Mouse (Mus musculus) frontal cortex, postnatal 36 days (tissue): ENCODE results near the gene Myt1l.

Source experiments
- DNase-seq, 2 experiments: peaks; one replicate each; pipeline ENCODE4 v3.0.0; 2022; ENCODE audit warnings: low spot score in 2 of 2

Gene Myt1l

DNA sequence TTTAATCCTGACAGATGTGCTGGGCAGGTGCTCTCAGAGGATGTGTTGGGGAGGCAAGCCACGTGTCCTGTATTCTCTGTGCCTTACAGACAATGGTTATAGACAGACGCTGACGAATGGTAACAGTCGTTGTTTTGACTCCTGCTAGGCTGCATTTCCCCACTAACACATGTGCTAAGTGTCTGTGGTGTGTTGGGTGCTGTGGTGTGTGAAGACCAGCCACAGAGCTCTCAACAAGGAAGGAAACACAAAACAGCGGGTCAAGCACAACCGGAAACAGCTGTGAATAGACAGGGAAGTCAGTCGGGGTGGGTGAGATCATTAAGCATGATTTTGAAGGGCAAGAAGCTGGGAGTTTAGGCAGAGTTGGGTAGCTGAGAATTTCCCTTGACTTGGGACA lies 41.1 kb downstream of the Myt1l start:
- no peak for DNase-seq

DNA sequence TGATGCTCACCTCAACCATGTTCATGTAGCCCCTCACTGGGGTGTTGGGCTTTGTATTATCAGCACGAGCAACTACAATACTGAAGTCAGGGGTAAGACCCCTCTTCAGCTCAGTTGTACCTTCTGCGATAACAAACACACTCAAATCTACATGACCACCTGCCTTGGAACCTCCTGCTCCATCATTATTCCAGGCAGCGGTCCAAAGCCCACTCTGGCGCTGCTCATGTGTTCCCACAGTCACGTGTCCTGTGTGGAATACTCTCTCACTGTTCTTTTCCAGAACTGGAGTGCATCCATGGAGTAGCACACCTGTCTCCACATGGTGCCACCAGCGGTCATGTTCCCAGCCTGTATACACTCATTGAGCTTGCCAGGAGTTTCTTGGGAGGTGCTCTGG lies 42.2 kb downstream of the Myt1l start:
- no peak for DNase-seq

DNA sequence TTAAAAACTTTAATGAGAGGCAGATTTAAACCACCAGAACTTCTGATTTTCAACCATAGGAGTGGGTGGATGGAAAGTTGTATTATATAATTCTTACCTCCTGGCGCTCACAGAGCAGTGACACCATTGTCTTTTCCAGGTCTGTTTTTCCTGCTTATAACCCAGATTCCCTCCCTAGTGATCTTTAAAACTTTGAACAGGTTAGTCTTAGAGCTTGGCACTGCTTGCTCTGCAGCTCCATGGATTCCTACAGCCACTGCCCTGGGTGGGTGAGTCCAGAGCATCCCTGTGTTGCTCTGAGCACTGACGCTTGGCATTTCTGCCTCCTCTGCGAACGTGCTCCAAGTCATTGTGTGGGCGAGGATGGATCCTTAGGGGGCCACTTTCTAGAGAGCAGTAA lies 43.4 kb downstream of the Myt1l start:
- no peak for DNase-seq

DNA sequence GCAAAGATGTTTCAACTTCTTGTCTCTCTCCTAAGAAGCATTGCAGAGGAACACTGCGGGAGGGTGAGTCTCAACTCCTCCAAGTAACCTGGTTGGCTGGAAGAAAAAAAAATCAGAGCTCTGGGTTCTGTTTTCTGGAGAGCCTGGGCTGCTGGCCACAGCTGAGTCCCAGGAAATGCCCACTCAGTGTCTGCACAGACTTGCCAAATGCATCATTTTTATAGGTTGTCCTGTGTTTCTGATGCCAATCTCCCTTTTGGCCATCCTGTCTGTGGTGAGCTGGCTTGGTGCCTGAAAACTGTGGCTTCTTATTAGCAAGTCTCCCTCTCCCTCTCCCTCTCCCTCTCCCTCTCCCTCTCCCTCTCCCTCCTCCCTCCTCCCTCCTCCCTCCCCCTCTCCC lies 65.6 kb downstream of the Myt1l start:
- peak; percentile 52 to 56 for DNase-seq

DNA sequence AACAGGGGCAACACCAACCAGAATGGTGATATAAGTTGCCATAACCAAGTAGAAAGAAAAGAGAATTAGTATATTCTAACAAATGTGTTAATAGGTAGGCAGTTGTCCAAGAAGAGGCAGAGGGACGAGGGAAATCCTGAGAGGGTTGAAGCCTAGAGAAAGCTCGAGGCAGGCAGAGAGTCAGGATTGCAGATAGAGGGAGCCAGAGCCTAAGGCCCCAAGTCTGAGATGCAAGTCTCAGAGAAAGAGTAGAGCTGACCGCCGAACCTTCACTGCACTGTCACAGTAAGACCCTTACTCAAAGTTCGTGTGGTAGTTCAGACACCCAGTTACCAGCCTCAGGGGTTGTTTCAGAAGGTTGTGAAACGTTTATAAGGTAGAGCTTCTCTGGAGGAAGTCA lies 71.7 kb downstream of the Myt1l start:
- peak in 1 of 2 experiments; percentile 22 for DNase-seq

DNA sequence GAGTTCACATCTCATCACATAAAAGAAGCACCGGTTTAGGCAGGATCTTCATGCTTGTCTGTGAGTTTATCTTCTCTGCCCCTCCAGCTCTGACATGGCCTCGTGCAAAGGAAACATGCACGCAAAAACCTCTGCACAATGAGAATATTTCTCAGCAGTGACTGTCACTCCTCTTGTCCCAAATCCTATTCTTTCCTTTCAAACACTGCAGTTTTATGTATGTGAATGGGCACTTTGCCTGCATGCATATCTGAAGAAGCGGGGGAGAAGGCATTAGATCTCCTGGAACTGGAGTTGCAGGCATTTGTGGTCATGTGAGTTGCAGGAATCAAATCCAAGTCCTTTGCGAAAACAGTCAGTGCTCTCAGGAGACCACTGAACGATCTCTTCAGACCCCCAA lies 73.0 kb downstream of the Myt1l start:
- no peak for DNase-seq

DNA sequence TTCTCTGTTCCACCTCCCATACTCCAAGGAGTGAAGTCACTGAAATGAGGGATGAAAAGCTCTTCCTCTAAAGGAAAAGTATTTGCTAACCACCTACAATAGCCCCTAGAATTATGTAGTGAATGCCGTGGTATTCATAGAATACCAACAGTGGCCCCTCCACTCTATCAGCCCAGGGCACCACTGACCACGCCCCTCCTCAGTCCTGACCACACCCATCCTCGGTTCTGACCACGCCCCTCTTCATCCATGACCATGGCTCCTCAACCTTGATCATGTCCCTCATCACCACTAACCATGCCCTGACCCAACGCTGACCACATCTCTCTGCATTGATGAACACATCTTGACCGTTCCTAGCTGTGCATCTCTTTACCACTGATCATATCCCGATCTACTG lies 76.5 kb downstream of the Myt1l start:
- no peak for DNase-seq

DNA sequence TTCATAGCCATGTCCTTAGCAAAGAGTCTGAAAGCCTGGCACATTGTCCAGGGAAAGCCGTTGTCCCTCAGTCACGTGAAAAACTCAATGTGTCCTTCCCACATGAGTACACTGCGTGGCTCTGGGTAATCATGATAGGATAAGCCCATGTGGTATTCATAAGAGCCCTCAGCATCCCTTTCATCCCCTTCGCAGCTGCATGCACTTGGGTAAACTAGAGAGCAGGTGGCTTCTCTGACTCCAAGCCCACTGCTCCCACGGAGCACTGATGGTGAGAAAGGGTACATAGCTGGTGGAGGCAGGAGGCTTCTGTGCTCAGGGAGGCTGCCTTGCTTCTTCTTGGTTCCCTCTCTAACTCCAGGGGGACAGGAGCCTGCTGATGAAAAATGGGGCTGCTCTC lies 76.9 kb downstream of the Myt1l start:
- DNase-seq: no peak

DNA sequence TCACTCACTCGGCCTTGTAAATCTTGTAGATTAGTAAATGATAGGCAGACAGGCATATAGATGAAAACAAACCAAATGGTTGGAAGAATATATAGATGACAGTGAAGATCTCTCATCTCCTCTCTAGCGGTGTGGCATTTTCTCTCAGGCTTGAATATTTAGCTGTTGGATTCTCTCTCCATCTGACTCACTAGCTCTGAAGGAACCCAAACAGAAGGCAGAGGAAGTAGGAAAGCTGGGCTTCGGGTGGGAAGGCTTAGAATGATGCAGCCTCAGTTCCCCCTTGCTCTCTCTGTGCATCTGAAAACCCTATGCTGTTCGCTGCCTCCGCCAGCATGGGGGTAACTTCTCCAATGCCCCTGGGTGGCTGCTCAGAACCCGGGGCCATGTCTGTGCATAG lies 78.0 kb downstream of the Myt1l start:
- DNase-seq: peak; percentile 44 to 45

DNA sequence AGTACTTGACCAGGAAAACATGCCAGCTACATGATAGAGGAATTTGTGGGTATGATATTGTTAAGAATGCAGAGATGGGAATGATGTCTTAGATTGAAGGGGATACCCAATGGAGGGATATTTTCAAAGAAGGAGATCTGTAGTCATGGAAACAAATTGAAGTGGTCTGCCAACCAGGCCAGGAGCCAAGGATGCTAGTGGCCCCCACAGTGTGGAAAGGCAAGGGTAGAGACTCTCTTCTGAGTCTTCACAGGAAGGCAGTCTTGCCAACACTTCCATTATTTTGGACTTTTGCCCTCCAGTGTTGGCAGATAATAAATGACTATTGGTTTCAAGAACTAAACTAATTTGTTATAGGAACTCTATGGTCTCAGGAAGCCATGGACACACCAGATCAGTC lies 89.6 kb downstream of the Myt1l start:
- DNase-seq: no peak

DNA sequence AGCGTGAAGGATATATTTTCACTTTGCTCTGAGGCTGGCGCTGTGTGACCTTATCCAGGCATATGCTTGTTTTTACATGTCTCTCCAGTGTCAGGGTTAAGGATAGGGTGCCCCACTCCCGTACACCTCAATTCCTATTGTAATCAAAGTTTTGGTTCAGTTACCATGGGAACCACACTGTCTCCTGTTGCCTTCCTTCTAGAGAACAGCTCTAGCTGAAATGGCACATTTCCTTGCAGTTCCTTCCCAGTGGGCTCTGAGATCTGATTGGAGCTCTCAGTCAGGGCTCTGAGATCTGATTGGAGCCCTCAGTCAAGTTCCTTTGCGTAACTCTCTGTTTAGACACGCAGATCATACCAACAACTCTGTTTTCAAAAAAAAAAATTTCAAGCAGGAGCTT lies 93.3 kb downstream of the Myt1l start:
- no peak for DNase-seq

DNA sequence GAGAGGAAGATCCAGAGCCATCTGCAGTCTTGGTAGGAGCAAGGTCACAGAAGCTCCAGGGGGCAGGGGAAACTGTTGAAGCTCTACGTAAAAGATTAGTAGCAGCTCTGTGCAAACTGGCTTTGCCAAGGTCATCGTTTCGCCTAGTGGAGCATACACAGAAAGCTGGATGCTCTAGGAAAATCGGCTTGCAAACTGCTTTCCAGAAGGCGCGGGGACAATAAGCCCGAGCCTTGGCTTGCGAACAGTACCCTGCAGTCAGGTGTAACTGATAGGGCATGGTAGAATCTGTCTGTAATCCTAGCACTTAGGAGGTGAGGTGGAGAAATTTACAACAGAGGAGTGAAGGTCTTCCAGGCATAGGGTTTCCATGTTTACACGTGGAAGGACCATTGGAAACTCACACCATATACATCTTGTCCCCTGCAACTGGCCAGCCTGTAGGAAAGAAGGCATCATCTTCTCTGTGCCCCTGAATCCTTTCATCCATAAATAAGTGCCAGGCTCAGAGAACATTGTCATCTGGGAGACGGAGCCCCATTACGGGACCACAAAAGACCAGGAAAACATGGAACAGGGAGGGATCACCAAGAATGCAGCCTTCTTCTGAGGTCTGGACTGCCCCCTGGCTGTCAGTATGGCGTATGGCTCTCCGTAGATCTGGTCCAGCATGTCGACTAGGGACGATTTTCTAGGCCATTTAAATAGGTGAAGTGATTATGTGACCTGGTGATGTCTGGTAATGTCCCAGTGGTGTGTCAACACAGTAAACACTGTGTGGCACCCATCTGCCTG lies 100.0 kb downstream of the Myt1l start:
- DNase-seq: no peak

DNA sequence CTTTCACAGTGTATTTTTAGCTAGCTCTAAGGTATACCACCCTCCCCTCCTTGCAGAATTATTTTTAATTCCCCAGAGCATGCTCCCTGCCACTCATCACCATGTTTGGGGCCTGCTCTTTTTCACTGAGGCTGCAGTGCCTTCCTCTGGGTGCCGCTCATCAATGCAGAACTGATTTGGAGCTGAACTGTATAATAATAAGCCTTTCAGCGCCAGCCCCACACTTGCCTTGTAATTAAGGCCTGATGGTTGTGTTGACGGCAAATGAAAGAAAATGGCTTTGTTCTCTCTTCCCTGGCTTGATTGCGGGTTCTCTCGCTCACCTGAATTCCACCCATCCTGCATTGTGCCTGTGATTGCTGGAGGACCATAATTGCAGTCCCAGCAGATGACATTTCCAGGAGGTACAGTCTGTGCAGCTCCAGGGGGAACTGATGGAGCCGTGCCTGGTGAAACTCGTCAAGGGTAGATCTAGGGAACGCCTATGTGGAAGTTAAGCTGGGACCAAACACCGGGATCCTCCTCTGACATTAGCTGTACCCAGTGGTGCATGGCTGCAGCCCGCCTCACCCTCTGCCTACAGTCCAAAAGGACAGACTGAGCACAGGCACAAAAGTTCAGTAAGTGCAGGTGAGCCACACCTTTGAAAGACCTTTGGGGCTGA lies 101.8 kb downstream of the Myt1l start:
- no peak for DNase-seq

DNA sequence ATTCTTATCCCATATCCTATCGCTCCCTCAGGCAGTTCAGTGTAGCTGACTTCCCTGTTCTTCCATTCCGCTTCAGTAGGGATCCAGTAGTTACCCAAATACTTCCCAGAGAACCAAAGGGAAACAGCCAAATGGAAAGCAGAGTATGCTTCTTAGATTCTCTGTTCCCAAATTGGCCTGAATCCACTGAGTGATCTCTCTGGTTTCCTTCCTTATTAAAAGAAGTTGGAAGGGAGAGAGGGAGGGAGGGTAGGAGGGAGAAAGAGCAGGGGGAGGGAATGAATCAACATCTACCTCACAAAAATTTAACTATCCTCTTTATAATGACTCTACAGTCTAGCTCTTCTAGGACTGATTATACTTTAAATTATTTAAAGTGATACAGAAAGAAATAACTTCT lies 106.3 kb downstream of the Myt1l start:
- no peak for DNase-seq

DNA sequence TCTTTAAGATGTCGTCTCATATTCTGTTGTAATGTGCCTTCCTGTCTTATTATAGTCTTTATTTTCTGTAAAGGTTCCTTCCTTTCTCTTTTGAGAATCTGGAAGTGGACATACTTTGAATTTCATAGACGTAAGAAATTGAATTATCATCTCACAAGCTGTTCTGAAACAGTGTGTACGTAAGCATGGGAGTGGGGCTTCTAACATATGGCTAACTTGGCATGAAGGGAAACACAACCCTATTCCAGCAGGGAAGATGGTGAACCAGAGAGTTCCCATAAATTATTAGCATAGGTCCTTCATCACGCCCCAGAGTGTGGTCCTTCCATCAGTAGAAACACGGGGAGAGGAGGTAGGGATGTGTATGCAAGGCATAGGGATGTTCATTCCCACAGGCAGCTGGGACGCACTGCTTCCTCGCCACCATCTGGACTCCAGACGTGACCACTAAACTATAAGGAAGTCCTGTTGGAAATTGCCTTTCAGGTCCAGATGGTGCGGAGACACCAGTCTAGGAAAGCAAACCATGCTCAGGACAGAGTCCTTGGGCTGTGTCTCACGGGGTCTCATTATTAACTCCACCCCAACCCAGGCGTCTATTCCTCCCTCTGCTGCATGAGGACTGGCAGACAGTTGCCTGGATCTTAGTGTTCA lies 111.5 kb downstream of the Myt1l start:
- no peak for DNase-seq

DNA sequence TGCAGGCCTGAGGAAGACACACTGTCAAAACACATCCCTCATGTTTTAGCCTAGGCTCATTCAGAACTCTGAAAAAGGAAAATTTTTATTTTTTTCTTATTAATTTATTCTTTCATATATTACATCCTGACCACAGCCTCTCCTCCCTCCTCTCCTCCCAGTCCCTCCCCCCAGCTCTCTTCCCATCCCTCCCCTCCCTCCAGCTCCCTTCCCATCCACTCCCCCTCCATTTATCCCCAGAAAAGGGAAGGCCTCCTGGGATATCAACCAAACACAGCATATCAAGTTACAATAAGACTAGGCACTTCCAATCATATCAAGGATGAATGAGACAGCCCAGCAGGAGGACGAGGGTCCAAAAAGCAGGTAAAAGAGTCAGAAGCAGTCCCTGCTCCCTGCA lies 112.0 kb downstream of the Myt1l start:
- no peak for DNase-seq

DNA sequence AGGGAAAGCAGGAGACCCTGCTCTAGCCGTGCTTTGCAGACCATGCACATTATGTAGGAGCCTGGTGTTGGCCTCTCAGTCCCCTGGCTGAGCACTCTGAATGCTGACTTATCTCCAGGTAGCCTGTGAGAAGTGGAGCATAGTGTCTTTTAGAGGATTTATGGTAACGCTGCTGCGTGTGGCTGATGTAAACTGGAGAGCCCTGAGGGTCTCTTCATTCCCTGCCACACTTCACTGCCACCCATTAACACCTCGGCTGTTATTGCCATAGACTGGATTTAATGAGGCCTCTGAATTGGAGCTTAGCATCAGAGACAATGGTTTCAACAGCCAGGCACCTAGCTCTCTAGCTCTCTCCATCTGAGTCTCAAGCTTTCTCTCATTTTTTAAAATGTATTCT lies 114.7 kb downstream of the Myt1l start:
- DNase-seq: no peak

DNA sequence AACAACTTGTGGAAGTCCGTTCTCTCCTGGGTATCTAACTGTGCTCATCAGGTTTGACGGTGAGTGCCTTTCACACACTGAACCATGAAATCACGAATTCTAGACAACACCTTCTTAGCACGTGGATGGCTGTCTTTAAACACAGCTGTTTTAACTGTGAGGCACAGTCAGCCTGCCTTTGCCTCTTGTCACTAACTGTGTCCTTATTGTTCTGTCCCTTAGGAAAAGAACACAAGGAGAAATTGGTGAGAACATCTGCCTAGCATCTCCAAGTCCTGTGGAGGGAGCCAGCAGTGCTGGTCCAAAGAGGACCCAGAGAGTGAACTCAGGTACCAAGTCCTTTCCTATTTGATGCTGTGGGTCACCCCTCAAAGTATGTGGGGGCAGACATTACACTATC lies 115.9 kb downstream of the Myt1l start:
- no peak for DNase-seq

DNA sequence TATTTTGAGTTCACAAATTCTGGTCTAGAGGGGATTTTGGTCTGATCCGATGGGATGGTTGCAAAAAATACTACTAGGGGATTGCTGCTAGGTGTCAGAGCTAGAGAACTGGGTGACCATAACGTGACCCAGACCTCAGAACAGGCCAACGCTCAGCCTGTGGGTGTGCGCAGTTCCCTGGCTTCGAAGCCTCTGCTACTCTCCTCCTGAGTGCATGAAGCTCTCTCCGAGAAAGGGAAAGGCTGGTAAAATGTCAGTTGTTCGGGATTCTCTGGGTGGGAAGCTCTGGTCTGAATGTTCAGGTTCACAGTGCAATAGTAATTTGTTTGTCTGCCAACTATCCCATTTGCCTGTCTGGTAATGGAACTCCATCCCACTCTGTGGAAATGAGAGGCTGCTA lies 116.5 kb downstream of the Myt1l start:
- no peak for DNase-seq

DNA sequence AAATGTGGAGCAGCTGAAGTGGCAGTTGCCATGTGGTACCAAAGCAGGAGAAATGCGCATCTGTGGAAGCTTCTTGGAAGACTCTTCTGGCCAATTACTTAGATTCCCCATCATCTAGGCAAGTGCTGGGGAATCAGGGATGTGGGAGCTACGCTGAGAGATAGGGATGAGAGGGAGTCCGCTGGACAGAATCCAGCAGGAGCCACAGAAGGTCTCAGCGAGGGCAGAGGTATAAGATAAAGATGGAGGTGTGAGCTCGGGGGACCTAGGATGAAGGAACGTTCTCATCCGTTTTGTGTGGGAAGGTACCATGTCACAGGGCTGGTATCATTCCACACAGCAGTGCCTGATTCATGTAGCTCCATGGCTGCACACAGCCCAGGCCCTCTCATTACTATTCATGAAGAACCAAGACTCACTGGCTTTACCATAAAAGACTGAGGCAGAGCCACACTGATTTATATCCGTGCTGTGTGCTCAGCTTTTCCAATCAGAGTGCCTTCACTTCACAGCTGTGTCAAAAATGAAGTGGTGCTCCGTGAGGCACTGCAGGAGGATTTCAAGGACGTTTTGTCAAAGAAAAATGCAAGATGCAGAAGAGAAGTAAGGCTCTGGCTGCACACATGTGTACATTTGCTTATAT lies 121.4 kb downstream of the Myt1l start:
- DNase-seq: peak in 1 of 2 experiments; percentile 30

DNA sequence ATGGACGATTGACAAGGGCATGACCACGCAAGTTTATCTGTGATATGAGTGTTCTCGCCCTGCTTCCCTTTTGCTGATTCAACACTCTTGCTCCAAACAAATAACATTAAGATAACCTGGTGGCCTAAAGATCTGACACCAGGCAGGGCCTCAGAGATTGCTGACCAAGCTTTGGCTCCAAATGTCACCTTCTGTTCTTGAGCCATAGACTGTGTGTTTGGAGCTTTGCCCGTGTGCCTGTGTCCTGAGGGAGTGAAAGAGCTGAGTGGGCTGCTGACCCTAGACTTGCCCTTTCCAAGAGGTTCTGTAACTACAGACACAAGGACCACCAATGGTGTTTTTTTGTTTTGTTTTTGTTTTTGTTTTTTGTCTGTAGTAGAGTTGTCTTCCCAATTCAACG lies 124.3 kb downstream of the Myt1l start:
- no peak for DNase-seq

DNA sequence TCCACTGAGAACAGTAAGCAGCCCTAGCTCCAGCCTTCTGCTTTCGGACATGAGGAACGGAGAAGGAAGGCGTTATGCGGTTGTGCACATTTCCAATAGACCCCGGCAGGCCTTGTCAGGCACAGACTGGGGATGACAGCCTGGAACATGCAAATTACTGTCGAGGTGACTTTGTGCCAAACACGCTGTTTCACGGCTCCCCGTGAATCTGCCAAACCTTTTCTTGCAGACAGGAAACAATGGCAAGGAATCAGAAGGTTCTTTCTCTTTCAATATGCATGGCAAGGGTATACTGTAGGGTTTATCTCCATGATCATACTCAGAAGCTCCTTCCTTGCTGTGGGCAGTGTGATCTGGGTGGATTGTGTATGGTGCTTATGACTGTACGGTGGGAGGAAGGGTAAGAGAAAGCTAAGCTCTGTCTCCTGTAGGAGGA lies 127.0 kb downstream of the Myt1l start:
- peak; percentile 50 to 60 for DNase-seq

DNA sequence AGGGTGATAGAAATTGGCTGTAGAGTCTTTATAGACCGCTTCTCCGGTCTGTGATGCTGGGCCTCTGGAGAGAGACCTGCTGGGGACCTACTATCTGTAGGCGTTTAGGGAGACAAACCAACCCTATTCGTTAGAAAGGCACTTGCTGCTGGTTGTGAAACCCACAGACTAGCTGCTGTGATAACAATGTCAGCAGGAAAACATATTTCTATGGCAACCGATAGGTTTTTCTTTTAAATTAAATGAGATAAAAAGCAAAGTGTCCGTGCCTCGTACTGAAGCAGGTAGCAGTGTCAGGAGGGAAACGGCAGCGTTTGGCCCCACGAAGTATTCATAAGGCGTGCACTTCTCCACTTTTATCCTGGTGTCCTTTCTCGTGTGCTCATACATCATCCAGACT lies 127.5 kb downstream of the Myt1l start:
- no peak for DNase-seq
